Mouse (Mus musculus) layer of hippocampus, postnatal 25 days (tissue): ENCODE data around the gene Prim2. TPM values are rescaled to one million over a fixed set of nuclear protein-coding genes. Genes with fewer than 3 reads are reported as not detected.
A peak's percentile ranks its signal among the peaks of the same experiment; 100 is the strongest.
"Not testable (repeated sequence)": the region's sequence is repeated elsewhere in the genome, so short reads cannot be mapped to it uniquely, and the experiment has no call there.

Experiments
- DNase-seq, 2 experiments: peaks; one replicate each; pipeline ENCODE4 v3.0.0; 2022; ENCODE audit warnings: mixed read lengths in 2 of 2, low spot score in 1 of 2; ENCODE audit errors: extremely low spot score in 1 of 2
- total RNA-seq, 2 experiments: library from RNA; stranded (reverse); gene quantifications; 2 replicates each; pipeline ENCODE4 v1.2.3; 2021

The Prim2 gene
- total RNA-seq, 2 experiments from 2014 or later = 5.1 to 5.2 TPM

- no peak for DNase-seq
These were observed 11.3 kb downstream of the Prim2 start for GRCm38 (mm10) chr1:33658302-33658701.

DNA sequence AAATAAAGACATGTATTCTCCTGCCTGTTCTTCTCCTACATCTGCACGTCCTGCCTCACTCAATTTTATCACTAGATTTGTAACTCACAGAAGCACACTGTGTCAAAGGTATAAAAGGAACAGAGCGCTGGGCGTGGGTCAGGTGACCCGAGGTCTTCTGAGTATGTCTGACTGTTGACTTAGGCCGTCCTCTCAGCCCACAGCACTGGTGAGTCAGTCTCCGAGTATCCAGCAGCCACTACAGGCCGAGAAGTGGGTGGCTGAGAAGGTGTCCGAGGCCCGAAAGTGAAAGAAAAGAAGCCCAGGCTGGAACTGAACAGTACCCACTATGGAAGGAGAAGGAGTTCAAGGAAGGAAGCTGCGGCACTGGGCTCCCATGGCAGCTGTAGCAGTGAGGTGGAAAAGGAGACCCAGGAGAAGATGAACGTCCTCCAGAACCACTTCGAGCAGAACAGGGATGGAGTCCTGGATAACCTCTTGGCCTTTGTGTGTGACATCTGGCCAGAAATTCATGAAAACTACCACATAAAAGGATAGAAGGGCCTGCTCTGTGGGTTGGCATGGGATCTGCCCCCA, 11.9 kb downstream of the Prim2 start:
- no peak for DNase-seq

- no peak for DNase-seq
These were observed 18.7 kb downstream of the Prim2 start for GRCm38 (mm10) chr1:33650875-33651274.

- no peak for DNase-seq
These were observed 20.0 kb downstream of the Prim2 start for GRCm38 (mm10) chr1:33649534-33650108.

GRCm38 (mm10) chr1:33649021-33649420, 20.6 kb downstream of the Prim2 start:
- DNase-seq = no peak

- DNase-seq = no peak
These were observed 21.9 kb downstream of the Prim2 start for GRCm38 (mm10) chr1:33647661-33648060.

GRCm38 (mm10) chr1:33647173-33647572, 22.4 kb downstream of the Prim2 start:
- DNase-seq = no peak

DNA sequence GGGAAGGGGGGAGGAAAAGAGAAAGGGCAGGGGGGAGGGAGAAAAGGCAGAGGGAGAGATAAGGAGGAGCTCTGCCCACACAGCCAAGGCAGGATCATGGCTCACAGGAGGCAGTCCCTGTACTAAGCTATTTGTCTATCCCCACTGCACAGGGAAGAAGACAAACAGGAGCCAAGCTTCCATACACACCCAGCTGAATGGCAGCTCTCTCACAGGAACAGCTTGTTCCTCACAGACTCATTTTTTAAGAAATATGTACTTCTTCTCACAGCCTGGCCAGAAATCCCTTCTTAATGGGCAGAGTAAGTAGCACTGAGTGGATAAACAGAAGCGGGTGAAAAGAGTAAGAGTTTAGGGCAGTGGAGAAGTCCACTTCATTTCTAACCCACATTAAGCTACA, 23.9 kb downstream of the Prim2 start:
- no peak for DNase-seq

- DNase-seq = peak in 1 of 2 experiments; percentile 55
These were observed 28.5 kb downstream of the Prim2 start for GRCm38 (mm10) chr1:33641139-33641538.

- no peak for DNase-seq
These were observed 29.5 kb downstream of the Prim2 start for GRCm38 (mm10) chr1:33640089-33640488.

GRCm38 (mm10) chr1:33639234-33639633, 30.4 kb downstream of the Prim2 start:
- DNase-seq = no peak

DNA sequence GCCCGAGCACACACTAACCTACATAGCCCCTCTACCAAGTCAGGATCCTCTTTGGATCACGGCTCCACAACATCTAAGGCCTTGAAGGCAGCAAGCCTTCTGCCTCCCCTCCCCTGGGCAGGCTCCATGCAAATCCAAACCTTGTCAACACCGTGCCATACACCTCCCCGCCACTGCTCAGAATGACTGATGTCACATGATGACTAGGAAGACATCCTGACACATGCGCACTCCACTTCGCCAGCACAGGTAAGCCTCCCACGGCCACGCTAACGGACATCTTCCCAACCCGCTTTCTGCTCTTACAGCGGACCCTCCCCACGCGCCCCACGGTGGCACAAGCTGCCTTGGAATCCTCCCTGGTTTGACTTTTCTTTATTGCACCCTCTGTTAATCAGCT, 31.8 kb downstream of the Prim2 start:
- no peak for DNase-seq

- no peak for DNase-seq
These were observed 33.0 kb downstream of the Prim2 start for GRCm38 (mm10) chr1:33636421-33637195.

DNA sequence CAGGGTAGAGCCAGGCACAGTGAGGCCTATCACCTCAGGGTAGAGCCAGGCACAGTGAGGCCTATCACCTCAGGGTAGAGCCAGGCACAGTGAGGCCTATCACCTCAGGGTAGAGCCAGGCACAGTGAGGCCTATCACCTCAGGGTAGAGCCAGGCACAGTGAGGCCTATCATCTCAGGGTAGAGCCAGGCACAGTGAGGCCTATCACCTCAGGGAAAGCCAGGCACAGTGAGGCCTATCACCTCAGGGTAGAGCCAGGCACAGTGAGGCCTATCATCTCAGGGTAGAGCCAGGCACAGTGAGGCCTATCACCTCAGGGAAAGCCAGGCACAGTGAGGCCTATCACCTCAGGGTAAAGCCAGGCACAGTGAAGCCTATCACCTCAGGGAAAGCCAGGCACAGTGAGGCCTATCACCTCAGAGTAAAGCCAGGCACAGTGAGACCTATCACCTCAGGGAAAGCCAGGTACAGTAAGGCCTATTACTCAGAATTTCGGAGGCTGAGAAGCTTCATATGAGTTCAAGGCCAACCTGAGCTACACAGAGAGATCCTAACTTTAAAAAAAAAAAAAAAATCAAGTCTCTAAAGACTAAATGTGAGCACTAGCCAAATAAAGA, 38.5 kb downstream of the Prim2 start:
- DNase-seq = not testable (repeated sequence)

GRCm38 (mm10) chr1:33627803-33628202, 41.8 kb downstream of the Prim2 start:
- DNase-seq = no peak

DNA sequence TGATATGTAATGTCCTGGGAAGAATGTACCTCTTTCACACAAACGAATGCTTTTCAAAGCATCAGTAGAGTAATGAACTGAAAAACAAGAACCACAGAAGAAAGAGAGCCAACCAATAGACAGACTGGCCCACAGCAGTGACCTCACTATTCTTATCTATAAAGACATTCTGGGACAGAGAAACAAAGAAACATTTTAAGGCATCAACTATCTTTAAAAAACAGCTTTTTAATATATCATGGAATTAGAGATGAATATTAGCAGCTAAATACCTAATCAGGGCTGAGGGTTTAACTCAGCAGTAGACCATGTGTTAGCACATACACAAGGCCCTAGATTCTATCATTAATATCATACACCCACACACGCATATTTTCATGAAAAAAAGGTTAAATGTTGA, 42.5 kb downstream of the Prim2 start:
- no peak for DNase-seq

DNA sequence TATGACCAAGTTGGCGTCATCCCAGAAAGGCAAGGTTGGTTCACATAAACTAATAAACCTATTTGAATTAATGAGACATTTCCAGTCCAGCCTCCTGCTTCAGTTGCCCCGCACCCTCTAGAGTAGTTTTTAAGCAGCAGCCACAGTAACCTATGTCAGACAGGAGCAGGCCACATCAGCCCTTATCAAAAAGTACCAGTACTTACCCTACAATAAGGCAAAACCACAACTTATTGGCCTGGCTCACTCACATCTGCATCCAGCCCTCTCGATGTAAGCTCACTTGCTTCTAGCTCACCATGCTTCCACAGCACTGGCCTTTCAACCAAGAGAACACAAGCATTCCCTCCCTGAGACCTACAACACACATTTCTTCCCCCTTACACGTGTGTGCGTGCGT, 44.7 kb downstream of the Prim2 start:
- DNase-seq = no peak

- DNase-seq = no peak
These were observed 45.2 kb downstream of the Prim2 start for GRCm38 (mm10) chr1:33624441-33624840.

DNA sequence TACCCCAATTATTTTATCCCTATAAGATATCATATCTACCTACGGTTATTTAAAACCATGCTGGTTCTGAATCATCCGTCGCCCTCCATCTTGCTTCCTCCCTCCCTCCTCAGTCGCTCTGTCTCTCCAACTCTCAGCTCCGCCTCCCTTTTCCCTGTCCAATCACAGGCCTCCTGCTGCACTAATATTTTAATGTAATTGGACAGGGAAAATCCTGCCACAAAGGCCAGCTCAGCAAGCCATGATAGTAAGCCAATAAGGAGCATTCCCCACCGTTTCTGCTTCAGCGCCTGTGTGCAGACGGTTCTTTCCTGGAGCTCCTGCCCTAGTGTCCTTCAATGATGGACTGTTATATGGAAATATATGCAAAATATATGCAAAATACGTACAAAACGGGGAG, 47.8 kb downstream of the Prim2 start:
- no peak for DNase-seq

DNA sequence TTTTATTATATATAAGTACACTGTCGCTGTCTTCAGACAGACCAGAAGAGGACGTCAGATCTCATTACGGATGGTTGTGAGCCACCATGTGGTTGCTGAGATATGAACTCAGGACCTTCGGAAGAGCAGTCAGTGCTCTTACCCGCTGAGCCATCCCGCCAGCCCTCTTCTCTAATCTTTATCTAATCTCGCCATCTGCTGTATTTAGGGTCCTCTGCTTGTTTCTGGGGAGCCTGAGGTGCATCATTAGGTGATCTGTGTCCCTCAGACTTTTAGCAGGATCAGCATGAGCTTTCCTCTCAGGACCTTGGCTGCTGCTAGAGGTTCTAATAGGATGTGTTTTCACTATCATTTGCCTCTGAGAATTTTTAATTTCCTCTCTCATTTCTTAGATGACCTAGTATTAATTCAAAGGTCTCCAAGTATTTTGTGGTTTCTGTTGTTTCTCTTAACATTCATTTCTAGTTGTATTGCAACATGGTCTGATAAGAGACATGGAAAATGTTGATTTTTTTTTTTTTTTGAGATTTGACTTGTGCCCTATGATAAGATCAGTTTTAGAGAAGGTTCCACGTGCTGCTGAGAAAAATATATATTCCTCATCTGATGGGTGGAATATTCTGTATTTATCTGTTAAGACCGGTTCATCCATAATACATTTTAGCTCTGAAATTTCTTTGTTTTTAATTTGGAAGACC, 49.4 kb downstream of the Prim2 start:
- no peak for DNase-seq

- not testable (repeated sequence) for DNase-seq
These were observed 53.0 kb downstream of the Prim2 start for GRCm38 (mm10) chr1:33616642-33617041.
